Mouse (Mus musculus): ENCODE results near the gene Isg20l2. TPM values are rescaled to one million over a fixed set of nuclear protein-coding genes. Genes with fewer than 3 reads are reported as not detected.
A peak's percentile ranks its signal among the peaks of the same experiment; 100 is the strongest.

Isg20l2 gene
- polyA plus RNA-seq, 1 experiment, result 11.0 TPM

DNA sequence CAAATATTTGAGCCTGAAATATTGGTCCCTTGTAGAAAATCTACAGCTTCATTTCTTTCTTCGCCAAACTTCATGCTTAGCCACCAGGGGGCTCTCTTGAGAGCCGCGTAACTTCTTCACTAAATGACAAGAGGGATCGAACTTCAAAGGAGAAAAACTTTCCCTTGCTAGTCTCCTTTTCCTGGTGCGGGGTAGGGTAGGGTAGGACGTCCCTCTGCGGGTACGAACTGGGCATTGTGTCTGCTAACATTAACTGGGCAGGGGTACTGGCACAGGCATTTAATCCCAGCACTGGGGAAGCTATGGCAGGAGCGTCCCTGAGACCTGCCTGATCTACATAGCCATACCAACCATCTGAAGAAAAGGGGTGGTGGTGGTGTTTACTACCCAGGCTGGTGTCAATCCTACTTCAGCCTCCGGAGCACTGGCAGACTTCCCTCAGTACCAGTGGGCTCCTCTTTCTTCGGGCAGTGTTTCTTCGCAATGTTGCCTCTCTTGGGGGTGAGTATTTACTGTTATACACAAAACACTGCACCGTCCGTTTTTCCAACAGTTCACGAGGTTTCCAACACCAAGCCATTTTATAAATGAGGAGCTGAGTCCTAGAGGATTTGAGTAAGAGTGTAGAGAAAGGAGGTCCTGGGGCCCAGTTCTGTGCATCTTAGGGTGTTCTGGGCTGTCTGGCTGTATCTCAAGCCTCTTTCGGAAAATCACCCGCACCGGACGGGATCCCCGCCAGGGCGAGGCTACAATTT is 40.2 kb downstream of the Isg20l2 start:
- Histone ChIP-seq H3K27me3 (replicated peaks; ENCODE audit: control insufficient read depth, insufficient read depth, low read length) (no peaks in the 10 kb centered on the region), H3K4me3 (ENCODE audit: insufficient read depth, low read depth, low read length) (peak overlapping the region; percentile 57), H3K36me3 (ENCODE audit: control insufficient read depth, insufficient read depth, low read length) (no peaks in the 10 kb centered on the region), H3K4me1 (ENCODE audit: control insufficient read depth, insufficient read depth, low read length) (no peaks in the 10 kb centered on the region), H3K27ac (ENCODE audit: insufficient read depth, low read depth, low read length) (no peak overlapping the region)
- WGBS, result 1% methylated on average over 21 of the region's 21 CpGs
- TF ChIP-seq POLR2A (IDR thresholded peaks at IDR 0.05; ENCODE audit: low read depth, low read length) (no peak), CTCF (conservative IDR thresholded peaks at IDR 0.05; ENCODE audit: insufficient read depth, insufficient read length, low read depth, low read length) (peak; percentile 56)
- DNase-seq, result peak; percentile 73

DNA sequence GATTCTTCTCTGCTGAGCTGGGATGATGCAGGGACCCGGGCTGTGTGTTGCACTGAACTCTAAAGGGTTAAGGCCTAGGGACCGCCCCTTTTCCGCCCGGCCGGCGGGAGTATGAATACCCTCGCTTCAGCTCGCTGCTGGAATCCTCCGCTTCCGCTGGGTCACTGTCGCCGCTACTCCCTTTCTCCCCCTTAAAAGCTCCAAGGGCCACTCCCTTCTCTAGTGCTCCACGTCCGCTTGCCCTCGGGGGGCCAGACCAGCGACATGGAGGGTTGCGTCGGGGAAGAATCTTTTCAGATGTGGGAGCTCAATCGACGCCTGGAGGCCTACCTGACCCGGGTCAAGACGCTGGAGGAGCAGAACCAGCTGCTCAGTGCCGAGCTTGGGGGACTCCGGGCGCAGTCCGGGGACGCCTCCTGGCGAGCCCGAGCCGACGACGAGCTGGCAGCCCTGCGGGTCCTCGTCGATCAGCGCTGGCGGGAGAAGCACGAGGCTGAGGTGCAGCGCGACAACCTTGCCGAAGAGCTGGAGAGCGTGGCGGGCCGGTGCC is 40.9 kb downstream of the Isg20l2 start, which contains the start of gene Nes:
Gene Nes, plus strand, starts transcription at position 140 of the 550 bp plus-strand sequence.
- under 1% methylated on average over 44 of the region's 44 CpGs for WGBS
- H3K4me1 ChIP-seq (ENCODE audit: control insufficient read depth, insufficient read depth, low read length), result no peaks in the 10 kb centered on the region
- no peaks in the 10 kb centered on the region for H3K27me3 ChIP-seq (replicated peaks; ENCODE audit: control insufficient read depth, insufficient read depth, low read length)
- no peaks in the 10 kb centered on the region for H3K36me3 ChIP-seq (ENCODE audit: control insufficient read depth, insufficient read depth, low read length)
- H3K27ac ChIP-seq (ENCODE audit: insufficient read depth, low read depth, low read length), result 0 out of 2 replicates have a peak within 1 kb of the TSS, but pooled peaks have one; percentile 58
- peak within 1 kb of the TSS; percentile 57 for H3K4me3 ChIP-seq (ENCODE audit: insufficient read depth, low read depth, low read length)
- TF ChIP-seq POLR2A (IDR thresholded peaks at IDR 0.05; ENCODE audit: low read depth, low read length) (peak; percentile 58), CTCF (conservative IDR thresholded peaks at IDR 0.05; ENCODE audit: insufficient read depth, insufficient read length, low read depth, low read length) (no peak)
- DNase-seq, result peak; percentile 77

DNA sequence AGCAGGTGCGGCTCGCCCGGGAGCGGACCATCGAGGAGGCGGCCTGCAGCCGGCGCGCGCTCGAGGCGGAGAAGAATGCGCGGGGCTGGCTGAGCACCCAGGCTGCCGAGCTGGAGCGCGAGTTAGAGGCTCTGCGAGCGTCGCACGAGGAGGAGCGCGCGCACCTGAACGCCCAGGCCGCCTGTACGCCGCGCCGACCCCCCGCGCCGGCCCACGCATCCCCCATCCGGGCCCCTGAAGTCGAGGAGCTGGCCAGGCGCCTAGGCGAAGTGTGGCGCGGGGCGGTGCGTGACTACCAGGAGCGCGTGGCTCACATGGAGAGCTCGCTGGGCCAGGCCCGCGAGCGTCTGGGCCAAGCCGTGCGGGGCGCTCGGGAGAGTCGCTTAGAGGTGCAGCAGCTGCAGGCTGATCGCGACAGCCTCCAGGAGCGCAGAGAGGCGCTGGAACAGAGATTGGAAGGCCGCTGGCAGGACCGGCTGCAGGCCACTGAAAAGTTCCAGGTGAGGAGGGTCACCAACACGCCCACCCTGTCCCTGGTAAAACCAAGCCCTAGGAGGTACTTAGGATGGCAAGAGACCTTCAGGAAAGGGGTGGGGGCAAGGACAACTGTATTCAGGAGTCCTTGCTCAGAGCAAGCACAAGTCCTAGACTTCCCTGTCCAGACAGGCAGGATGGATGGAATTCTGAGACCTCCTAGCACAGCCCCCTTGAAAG is 41.5 kb downstream of the Isg20l2 start:
- Histone ChIP-seq H3K36me3 (ENCODE audit: control insufficient read depth, insufficient read depth, low read length) (no peaks in the 10 kb centered on the region), H3K4me1 (ENCODE audit: control insufficient read depth, insufficient read depth, low read length) (no peaks in the 10 kb centered on the region), H3K4me3 (ENCODE audit: insufficient read depth, low read depth, low read length) (peak overlapping the region; percentile 57), H3K27me3 (replicated peaks; ENCODE audit: control insufficient read depth, insufficient read depth, low read length) (no peaks in the 10 kb centered on the region), H3K27ac (ENCODE audit: insufficient read depth, low read depth, low read length) (0 out of 2 replicates have a peak overlapping the region, but pooled peaks have one; percentile 58)
- WGBS, result under 1% methylated on average over 59 of the region's 60 CpGs
- TF ChIP-seq CTCF (conservative IDR thresholded peaks at IDR 0.05; ENCODE audit: insufficient read depth, insufficient read length, low read depth, low read length), result no peak
- no peak for TF ChIP-seq POLR2A (IDR thresholded peaks at IDR 0.05; ENCODE audit: low read depth, low read length)
- DNase-seq, result no peak

DNA sequence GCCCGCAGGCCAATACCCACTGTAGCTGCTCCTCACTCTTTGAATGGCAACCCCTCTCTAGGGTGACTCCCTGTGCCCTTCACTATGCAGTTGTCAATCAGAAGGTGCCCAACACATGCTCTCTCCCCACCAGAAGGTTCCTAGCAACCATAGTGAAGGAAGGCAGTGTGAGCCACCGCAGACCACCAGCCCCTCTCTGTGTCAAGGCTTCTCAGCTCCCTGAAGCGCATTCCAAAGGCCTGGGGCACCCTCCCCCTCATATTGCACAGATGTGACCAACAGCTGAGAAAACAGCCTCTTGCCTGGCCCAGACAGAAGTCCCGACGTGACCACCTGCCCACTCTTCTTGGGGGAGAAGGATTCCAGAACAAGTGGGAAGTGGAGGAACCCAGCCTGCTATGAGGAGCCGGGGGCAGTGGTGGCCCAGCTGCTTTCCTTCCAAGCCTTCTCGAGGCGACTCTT is 42.1 kb downstream of the Isg20l2 start:
- Histone ChIP-seq H3K27me3 (replicated peaks; ENCODE audit: control insufficient read depth, insufficient read depth, low read length) (no peaks in the 10 kb centered on the region), H3K4me3 (ENCODE audit: insufficient read depth, low read depth, low read length) (peak overlapping the region; percentile 57), H3K36me3 (ENCODE audit: control insufficient read depth, insufficient read depth, low read length) (no peaks in the 10 kb centered on the region), H3K27ac (ENCODE audit: insufficient read depth, low read depth, low read length) (no peak overlapping the region), H3K4me1 (ENCODE audit: control insufficient read depth, insufficient read depth, low read length) (no peaks in the 10 kb centered on the region)
- WGBS, result 26% methylated on average over 8 of the region's 8 CpGs
- DNase-seq, result no peak
- no peak for TF ChIP-seq CTCF (conservative IDR thresholded peaks at IDR 0.05; ENCODE audit: insufficient read depth, insufficient read length, low read depth, low read length)
- TF ChIP-seq POLR2A (IDR thresholded peaks at IDR 0.05; ENCODE audit: low read depth, low read length), result no peak

DNA sequence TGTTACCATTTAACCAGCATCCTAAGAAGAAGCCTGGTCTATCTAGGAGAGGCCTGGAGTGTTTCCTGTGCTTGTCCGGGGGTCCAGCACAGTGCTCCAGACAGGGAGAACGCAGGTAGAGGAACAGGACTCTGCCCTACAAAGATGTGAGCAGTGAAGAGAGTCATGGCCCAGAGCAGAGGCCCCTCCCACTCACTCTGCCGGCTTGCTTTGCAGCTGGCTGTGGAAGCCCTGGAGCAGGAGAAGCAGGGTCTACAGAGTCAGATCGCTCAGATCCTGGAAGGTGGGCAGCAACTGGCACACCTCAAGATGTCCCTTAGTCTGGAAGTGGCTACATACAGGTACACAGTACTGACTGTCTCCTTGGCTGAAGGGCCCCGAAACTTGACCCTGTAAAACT is 42.7 kb downstream of the Isg20l2 start:
- no peak for DNase-seq
- no peak overlapping the region for H3K27ac ChIP-seq (ENCODE audit: insufficient read depth, low read depth, low read length)
- H3K36me3 ChIP-seq (ENCODE audit: control insufficient read depth, insufficient read depth, low read length), result no peaks in the 10 kb centered on the region
- H3K27me3 ChIP-seq (replicated peaks; ENCODE audit: control insufficient read depth, insufficient read depth, low read length), result no peaks in the 10 kb centered on the region
- H3K4me3 ChIP-seq (ENCODE audit: insufficient read depth, low read depth, low read length), result peak overlapping the region; percentile 57
- 35% methylated on average over 5 of the region's 5 CpGs for WGBS
- no peak for TF ChIP-seq CTCF (conservative IDR thresholded peaks at IDR 0.05; ENCODE audit: insufficient read depth, insufficient read length, low read depth, low read length)
- TF ChIP-seq POLR2A (IDR thresholded peaks at IDR 0.05; ENCODE audit: low read depth, low read length), result no peak
- no peaks in the 10 kb centered on the region for H3K4me1 ChIP-seq (ENCODE audit: control insufficient read depth, insufficient read depth, low read length)

DNA sequence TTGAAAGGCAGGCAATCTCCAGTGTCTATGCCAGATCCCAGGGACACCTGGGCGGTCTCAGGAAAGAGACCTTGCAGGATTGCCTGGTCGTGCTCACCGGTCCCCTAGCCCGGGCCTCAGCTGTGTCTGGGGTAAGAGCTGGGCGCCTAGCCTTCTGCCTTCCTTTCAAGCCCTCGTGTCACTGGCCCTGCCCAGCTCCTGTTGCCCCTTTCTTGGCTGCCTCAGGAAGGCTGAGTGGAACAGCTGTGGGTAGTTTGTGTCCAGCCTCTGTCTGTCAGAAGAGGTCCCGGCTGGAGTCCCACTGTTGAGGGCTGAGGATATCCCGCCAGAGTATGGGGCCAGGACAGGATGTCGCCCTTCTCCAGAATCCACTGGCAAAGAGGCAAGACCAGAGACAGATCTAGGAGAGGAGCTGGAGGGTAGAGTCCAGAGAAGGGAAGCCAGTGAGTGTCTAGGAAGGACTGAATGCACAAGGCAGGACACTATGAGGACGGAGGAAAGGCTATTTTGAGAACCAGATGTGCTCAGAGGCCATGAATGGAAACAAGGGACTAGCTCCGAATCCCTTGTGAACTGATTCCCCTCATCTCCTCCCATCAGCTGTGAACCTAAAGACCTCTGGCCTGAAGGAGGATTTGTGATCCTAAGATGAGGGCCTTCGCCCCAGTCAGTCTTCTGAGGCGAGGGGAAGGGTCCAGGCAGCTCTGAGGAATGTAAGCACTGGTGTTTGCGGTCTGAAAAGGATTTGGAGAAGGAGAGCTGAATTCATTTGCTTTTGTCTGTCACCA is 43.7 kb downstream of the Isg20l2 start:
- H3K36me3 ChIP-seq (ENCODE audit: control insufficient read depth, insufficient read depth, low read length), result no peaks in the 10 kb centered on the region
- no peak overlapping the region; the same call in 1 of the 2 replicates for H3K4me3 ChIP-seq (ENCODE audit: insufficient read depth, low read depth, low read length)
- 64% methylated on average over 14 of the region's 14 CpGs for WGBS
- no peak for DNase-seq
- no peaks in the 10 kb centered on the region for H3K27me3 ChIP-seq (replicated peaks; ENCODE audit: control insufficient read depth, insufficient read depth, low read length)
- no peaks in the 10 kb centered on the region for H3K4me1 ChIP-seq (ENCODE audit: control insufficient read depth, insufficient read depth, low read length)
- no peak for TF ChIP-seq POLR2A (IDR thresholded peaks at IDR 0.05; ENCODE audit: low read depth, low read length)
- no peak for TF ChIP-seq CTCF (conservative IDR thresholded peaks at IDR 0.05; ENCODE audit: insufficient read depth, insufficient read length, low read depth, low read length)
- H3K27ac ChIP-seq (ENCODE audit: insufficient read depth, low read depth, low read length), result no peak overlapping the region
